Mouse (Mus musculus) heart, postnatal 14 days (tissue): ENCODE measurements at regions not wholly inside any gene's neighbourhood (a gene's known extent, or its start where the extent isn't known, plus 50 kb on each side); places are given as distances from the start of the nearest gene placed in this dataset.

Source experiments
- DNase-seq, 2 experiments: peaks; one replicate each; pipeline ENCODE4 v3.0.0; 2021 to 2022
- intact Hi-C: fragments of 180-260 bp; cut with DNase I; formaldehyde crosslinking; loops from one replicate; pipeline ENCODE4 v1.15.1; 2025

DNA sequence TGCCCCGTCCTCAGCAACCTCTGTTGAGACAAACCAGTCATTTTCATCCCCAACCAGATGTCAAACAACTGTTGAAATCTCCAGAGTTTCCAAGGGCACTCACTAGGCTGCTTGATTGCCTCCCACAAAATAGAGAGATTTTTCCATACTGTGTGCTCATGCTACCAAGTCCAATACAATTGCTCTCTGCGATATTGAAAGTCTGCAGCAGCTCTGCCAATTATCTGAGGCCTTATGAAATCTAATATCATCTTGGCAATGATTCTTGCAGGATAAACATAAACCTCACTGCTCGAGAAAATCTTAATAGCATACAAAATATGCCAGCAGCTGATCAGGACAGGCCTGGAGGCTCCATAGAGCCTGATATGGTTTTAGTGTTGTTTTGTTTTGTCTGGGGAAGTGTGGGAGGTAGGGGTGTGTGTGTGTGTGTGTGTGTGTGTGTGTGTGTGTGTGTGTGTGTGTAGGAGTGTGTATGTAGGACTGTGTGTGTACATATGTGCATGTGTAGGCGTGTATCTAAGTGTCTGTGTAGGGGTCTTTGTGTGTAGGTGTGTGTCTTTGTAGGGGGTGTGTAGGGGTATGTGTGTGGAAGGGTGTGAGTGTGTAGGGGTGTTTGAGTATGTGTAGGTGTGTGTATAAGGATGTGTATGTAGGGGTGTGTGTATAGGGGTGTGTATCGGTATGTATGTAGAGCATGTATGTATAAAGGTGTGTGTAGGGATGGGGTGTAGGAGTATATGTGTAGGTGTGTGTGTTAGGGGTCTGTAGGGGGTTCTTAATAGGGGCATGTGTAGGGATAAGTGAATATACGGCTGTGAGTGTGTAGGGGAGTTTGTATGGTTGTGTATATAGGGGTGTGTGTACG, 398.1 kb downstream of the Pdcd6ip start:
- intact Hi-C loops: no loop called here
- no peak for DNase-seq

DNA sequence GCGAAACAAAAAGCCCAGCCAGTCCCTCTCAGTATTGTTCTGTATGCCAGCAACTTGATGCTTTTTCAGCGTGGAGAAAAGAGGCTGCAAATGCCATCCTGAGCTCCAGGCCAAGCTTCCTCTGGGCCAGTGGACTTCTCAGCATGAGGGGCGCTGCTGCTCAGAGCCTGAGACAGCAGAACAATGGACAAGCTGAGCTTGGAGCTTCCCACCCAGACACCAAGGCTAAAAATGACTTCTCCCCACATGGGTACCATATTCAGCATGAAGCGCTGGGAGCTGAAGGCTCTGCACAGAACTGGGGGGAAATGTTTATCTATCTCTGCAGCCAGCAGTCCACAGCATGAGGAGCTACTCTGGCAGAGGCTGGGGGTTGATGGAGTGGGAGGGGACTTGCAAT, 402.3 kb downstream of the Pdcd6ip start:
- intact Hi-C loops: no loop called here
- DNase-seq: no peak

GRCm38 (mm10) chr9:113302429-113302828, 405.6 kb downstream of the Pdcd6ip start:
- no peak for DNase-seq
- intact Hi-C loops: no loop called here

DNA sequence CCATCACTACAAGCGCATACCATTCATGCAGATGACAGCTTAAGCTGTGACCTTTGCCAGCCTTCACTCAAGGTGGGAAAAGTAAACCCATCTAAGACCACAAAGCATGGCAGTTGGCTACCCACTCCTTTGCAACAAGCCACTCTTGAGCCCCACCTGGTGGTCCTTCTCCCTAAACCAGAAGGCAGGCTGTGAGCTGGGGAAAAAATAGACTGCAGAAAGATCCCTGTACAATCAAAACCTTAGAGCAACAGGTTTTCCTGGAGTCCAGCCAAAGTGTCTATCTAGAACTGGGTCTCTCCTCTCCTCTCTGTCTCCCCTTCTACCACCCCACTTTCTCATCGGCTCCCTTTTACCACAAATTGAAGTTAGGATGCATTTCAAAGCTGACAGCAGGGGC, 407.2 kb downstream of the Pdcd6ip start:
- DNase-seq: peak in 1 of 2 experiments; percentile 15
- intact Hi-C loops: no loop called here

DNA sequence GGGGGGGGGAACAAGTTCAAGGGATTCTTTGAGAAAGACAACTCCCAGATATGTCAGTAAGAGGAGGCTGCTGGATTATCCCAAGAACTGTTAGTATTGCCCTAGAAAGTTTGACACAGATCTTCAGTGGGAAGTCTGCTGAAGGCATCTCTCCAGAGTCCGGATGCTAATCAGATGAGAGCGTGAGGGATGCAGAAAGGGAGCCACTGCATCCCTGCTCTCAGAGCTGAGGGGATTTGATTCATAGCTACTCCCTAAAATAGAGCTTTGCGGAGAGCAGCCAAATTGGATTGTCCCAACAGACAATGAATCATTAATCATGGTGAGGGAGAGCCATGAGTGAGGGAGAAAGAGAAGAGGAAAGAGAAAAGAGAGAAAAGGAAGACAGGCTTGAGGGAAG, 408.2 kb downstream of the Pdcd6ip start:
- intact Hi-C loops: no loop called here
- DNase-seq: no peak

DNA sequence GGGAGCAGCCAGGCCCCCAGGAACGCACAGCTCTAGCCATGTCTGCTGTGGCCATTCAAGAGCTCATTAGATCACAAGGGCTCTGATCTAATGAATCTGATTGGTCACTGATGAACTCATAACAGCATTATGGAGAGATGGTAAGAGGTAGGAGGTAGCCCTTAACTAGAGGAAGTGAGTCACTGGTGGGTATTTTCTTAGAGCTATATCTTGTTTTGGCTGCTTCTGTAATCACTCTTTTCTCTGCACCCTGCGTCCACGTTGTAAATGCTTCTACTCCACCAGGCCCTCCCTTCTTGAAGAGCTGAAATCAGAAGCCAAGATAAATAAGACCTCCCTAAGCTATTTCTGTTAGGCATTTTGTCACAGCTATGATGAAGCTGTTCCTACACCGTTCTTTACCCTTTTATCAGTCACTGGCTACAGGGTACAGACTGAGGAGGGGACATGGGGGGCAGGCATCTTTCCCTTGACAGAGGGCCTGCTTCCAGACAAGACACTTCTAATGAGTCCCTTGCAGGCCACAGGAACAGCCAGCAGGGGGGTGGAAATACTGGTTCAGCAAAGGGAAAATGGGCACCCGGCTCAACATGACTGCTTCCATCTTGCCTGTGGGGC, 412.1 kb downstream of the Pdcd6ip start:
- no peak for DNase-seq
- intact Hi-C loops: no loop called here

DNA sequence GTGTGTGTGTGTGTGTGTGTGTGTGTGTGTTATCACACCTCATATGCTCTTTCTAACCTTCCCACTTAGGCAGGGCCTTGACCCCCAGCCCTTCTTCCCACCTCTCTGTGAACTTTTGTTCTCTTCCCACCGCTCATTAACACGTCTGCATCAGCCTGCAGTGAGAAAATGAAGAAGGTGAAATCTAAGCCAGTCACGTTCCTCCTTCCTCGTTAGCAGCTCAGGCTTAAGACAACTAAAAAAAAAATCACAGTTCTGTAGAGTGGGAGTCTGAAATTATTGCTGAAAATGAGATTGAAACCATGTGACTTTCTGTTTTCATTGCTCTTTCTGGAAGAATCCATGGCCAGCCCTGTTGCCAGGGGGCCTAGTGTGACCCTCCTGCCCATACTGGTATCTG, 420.7 kb downstream of the Pdcd6ip start:
- intact Hi-C loops: no loop called here

DNA sequence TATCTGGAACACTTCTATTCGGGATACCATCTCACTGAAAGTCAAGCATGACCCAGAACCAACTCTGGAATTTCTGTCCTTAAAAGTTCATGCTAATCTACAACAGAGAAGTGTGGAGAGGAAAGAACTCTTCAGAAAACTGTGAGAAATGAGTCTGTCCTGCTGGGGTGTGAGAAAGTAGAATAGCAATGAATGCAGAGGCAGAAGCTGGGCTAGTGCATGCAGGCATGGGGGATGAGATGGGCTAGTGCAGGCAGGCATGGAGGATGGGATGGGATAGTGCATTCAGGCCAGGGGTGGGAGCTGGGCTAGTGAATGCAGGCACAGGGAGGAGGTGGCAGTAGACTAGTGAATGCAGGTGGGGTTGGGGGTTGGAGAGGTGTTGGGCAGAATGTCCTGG, 424.8 kb downstream of the Pdcd6ip start:
- intact Hi-C loops: no loop called here

More for the DNA sequence above, 420.7 kb downstream of the Pdcd6ip start:
- DNase-seq: no peak

DNA sequence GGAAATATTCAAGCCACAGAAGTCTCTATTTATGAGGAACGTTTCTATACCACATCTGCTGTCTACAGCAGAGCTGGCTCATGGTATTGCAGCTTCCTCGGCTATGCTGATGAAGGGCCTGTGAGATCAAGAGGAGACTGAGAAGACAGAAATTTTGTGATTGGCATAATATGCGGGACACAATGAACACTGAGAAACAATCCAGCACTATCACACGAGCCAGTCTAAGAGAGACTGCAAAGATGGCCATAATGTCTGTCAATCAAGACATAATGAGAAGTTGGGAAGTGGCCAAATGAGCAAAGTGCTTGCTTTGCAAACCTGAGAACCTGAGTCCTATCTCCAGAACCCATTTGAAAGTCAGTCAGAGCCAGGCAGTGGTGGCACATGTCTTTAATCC, 437.5 kb downstream of the Pdcd6ip start:
- intact Hi-C loops: no loop called here
- DNase-seq: no peak

More for the DNA sequence above, 424.8 kb downstream of the Pdcd6ip start:
- no peak for DNase-seq

- intact Hi-C loops: no loop called here
- DNase-seq: no peak
Measured at GRCm38 (mm10) chr9:113267696-113268095, 440.4 kb downstream of the Pdcd6ip start.

- DNase-seq: no peak
- intact Hi-C loops: no loop called here
Measured at GRCm38 (mm10) chr9:113263636-113264035, 444.4 kb downstream of the Pdcd6ip start.

- intact Hi-C loops: no loop called here
- DNase-seq: no peak
Measured at GRCm38 (mm10) chr9:113260296-113260695, 447.8 kb downstream of the Pdcd6ip start.

GRCm38 (mm10) chr9:113258556-113258955, 449.5 kb downstream of the Pdcd6ip start:
- intact Hi-C loops: no loop called here
- DNase-seq: no peak

DNA sequence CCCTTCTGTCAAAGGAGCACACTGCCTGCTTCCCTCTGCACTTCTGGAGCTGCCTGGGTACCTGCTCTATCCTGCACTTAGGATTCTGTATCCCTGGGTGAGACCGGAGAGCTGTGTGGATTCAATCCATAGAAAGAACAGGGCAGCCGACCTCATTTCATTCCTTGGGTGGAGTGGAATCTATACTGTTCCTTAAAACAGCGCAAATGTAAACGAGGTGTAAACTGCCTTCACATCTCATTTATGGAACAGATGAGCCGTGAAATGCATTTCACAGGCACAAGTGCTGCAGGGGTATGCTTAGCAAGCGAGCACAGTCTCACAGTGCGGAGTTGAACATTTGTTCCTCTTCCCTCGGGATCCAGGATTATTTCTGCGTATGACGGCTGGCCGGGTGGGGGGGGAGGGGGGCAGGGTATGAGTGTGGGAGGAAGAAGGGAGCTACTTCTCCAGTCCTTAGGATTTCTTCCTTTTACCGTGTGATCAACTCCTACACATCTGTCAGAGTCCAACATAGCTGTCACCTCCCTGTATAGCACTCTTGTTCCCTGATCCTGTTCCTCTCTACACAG, 459.3 kb downstream of the Pdcd6ip start:
- intact Hi-C loops: no loop called here
- DNase-seq: no peak

DNA sequence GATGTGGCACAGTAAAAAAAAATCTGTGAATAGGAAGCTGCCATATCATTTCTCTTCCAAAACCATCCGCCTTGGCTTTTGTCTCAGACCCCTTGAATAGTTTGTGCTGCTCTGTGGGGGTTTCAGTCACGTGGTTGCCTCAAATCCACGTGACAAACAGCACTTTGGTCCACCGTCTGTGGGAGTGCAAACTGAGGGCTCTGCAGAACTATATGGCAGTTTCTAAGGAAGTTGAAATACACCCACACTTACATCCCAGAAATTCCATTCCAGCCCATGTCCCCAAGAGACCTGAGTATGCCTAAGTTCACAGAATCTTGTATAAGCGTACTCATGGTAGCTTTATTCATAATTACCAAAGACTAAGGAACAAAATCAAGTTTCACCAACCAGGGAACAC, 460.1 kb downstream of the Pdcd6ip start:
- DNase-seq: no peak
- intact Hi-C loops: no loop called here

GRCm38 (mm10) chr9:113243870-113244269, 464.2 kb downstream of the Pdcd6ip start:
- DNase-seq: no peak
- intact Hi-C loops: no loop called here

DNA sequence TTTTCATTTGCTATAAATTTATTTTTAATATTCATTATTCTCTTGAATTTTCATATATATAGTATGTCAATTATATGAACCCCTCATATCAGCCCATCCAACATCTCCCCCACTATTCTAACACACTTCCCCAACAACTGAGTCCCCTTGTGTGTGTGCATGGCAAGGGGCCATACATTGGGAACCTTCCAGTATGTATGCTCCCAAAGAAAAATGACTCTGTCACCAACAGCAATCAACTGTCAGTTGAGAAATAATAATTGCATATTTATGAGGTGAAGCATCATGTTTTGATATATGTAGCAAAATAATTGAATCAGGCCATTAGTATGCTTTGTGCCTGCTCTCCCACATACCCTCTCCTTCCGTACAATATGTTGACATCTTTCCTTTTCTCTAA, 474.7 kb downstream of the Pdcd6ip start:
- intact Hi-C loops: no loop called here
- no peak for DNase-seq

DNA sequence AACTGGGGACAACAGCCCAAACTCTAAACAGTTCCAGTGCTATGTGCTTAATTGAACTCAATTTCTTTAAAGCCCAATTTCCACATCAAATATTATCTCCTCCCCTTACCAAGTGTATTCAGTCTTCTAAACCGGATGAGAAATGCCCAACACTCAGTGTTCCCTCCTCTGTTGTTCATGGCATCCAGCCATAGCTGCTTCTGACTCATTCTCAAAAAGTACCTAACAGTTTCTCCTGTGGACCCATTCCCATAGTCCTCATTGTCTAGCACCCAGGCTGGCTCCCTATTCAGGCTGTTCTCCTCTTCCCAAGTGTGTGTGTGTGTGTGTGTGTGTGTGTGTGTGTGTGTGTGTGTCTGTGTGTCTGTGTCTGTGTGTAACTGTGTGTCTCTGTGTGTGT, 478.7 kb downstream of the Pdcd6ip start:
- DNase-seq: no peak
- intact Hi-C loops: no loop called here

- intact Hi-C loops: no loop called here
- DNase-seq: no peak
Measured at GRCm38 (mm10) chr9:113213930-113214329, 494.1 kb downstream of the Pdcd6ip start.

- no peak for DNase-seq
- intact Hi-C loops: no loop called here
Measured at GRCm38 (mm10) chr9:113212389-113212788, 495.7 kb downstream of the Pdcd6ip start.

GRCm38 (mm10) chr9:113208181-113208580, 499.9 kb downstream of the Pdcd6ip start:
- intact Hi-C loops: no loop called here
- no peak for DNase-seq

DNA sequence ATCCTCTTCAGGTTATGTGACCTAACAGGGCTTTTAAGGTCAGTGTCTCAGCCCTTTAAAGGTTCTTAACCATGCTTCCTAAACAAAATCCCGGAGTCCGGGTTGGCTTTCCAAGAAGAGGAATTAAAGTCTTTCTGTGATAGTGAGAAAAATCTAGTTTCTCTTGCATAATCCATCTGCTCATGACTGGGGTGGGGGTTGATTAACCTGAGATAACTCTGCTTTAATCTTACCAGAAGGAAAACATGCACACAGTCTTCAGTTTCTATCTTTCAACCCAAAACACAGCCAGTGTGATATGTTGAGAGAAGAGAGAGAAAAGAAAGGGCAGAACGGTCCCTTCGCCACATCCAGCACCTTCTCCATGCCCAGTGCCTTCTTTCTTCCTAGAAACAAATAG, 508.8 kb downstream of the Pdcd6ip start:
- intact Hi-C loops: no loop called here
- no peak for DNase-seq
